Mouse (Mus musculus) MEL (cell line): ENCODE measurements around the gene Tgfbr3.

Experiments
- CHD1 ChIP-seq: IDR thresholded peaks from 2 replicates; pipeline ENCODE4 v1.6.1; 2012; ENCODE audit warnings: low read depth, mild to moderate bottlenecking, inconsistent platforms, low read length, improper control_type of control experiment
- CTCF ChIP-seq, 3 experiments: IDR thresholded peaks in 2 of 3; conservative IDR thresholded peaks in 1 of 3; 2 replicates each; pipeline ENCODE4 v1.5.1; 2011 to 2012; ENCODE audit warnings: low read length in 3 of 3, low read depth in 2 of 3, mild to moderate bottlenecking in 2 of 3, improper control_type of control experiment in 1 of 3, inconsistent platforms in 1 of 3, mixed read lengths in 1 of 3, moderate library complexity in 1 of 3; ENCODE audit not compliant: control insufficient read depth in 1 of 3, insufficient read depth in 1 of 3, poor library complexity in 1 of 3, severe bottlenecking in 1 of 3
- EP300 ChIP-seq, 2 experiments: IDR thresholded peaks; 2 replicates each; pipeline ENCODE4 v1.6.1; 2011; ENCODE audit warnings: improper control_type of control experiment in 2 of 2, low read length in 2 of 2, low read depth in 1 of 2, mild to moderate bottlenecking in 1 of 2
- MXI1 ChIP-seq: IDR thresholded peaks from 2 replicates; pipeline ENCODE4 v1.6.1; 2011; ENCODE audit warnings: mild to moderate bottlenecking, low read depth, low read length, improper control_type of control experiment
- NELFE ChIP-seq: IDR thresholded peaks from 2 replicates; pipeline ENCODE4 v1.6.1; 2011; ENCODE audit warnings: low read depth, low read length, improper control_type of control experiment
- POLR2A ChIP-seq, 2 experiments: IDR thresholded peaks; 2 replicates each; pipeline ENCODE4 v1.6.1; 2011 to 2012; ENCODE audit warnings: low read length in 2 of 2, mild to moderate bottlenecking in 2 of 2, control low read depth in 1 of 2, improper control_type of control experiment in 1 of 2, low read depth in 1 of 2, moderate library complexity in 1 of 2; ENCODE audit not compliant: control insufficient read depth in 1 of 2, insufficient read depth in 1 of 2, poor library complexity in 1 of 2
- POLR2AphosphoS5 ChIP-seq: IDR thresholded peaks from 2 replicates; pipeline ENCODE4 v1.6.1; 2012; ENCODE audit warnings: low read depth, borderline replicate concordance, mild to moderate bottlenecking, inconsistent platforms, low read length, moderate library complexity, mixed read lengths
- RCOR1 ChIP-seq: IDR thresholded peaks from 2 replicates; pipeline ENCODE4 v1.6.1; 2012; ENCODE audit warnings: low read depth, mild to moderate bottlenecking, inconsistent platforms, low read length, improper control_type of control experiment
- TAL1 ChIP-seq: IDR thresholded peaks from 2 replicates; pipeline ENCODE4 v1.6.1; 2012; ENCODE audit warnings: mild to moderate bottlenecking, inconsistent platforms, low read length, moderate library complexity, mixed read lengths
- UBTF ChIP-seq: IDR thresholded peaks from 2 replicates; pipeline ENCODE4 v1.6.1; 2012; ENCODE audit warnings: low read depth, mild to moderate bottlenecking, inconsistent platforms, low read length, improper control_type of control experiment, moderate library complexity, borderline replicate concordance; ENCODE audit not compliant: insufficient read depth

GRCm38 (mm10) chr5:107176796-107177195 is 112.6 kb downstream of the Tgfbr3 start:
- TF ChIP-seq POLR2AphosphoS5 (no peak), CHD1 (no peak), CTCF (IDR thresholded peaks at IDR 0.05 in 2 of 3, conservative IDR thresholded peaks at IDR 0.05 in 1 of 3; ENCODE audit: control insufficient read depth in 1 of 3, insufficient read depth in 1 of 3, low read depth in 2 of 3, low read length in 3 of 3, poor library complexity in 1 of 3, severe bottlenecking in 1 of 3) (no peak), TAL1 (no peak), EP300 (IDR thresholded peaks at IDR 0.05; ENCODE audit: low read depth in 1 of 2, low read length in 2 of 2) (no peak), POLR2A (IDR thresholded peaks at IDR 0.05; ENCODE audit: control insufficient read depth in 1 of 2, insufficient read depth in 1 of 2, low read depth in 1 of 2, low read length in 2 of 2, poor library complexity in 1 of 2) (no peak), UBTF (no peak), MXI1 (no peak), RCOR1 (no peak), NELFE (no peak)
